Mouse (Mus musculus) ES-Bruce4 (cell line): ENCODE data around the gene Entpd7.

Experiments
- CTCF ChIP-seq: IDR thresholded peaks from one replicate; pipeline ENCODE4 v1.8.1; 2011; ENCODE audit warnings: low read depth, low read length
- EP300 ChIP-seq: IDR thresholded peaks from 2 replicates; pipeline ENCODE4 v1.6.1; 2011; ENCODE audit warnings: low read depth, low read length; ENCODE audit not compliant: insufficient read depth
- POLR2A ChIP-seq: IDR thresholded peaks from one replicate; pipeline ENCODE4 v1.8.1; 2011; ENCODE audit warnings: low read length; ENCODE audit not compliant: insufficient read depth

- TF ChIP-seq POLR2A = no peak
- TF ChIP-seq CTCF = no peak
- no peak for TF ChIP-seq EP300
These were observed 80.0 kb downstream of the Entpd7 start for GRCm38 (mm10) chr19:43769366-43769960.
